29 mouse cellular contexts compared by ENCODE assay signal in genomic region chr12:88413239-88413638, GRCm38 (mm10).
"Had no signal": no experiment of that assay in that cellular context is flagged by ENCODE, and none has a peak within 500 bp of the region (broad histone marks: within the 10 kb centered on the region; RNA-seq: fewer than 3 reads in every experiment).

No protein-coding gene starts in this region.

- H3K36me3 ChIP-seq: intestine, embryonic 15.5 days had no signal

- H3K4me3 ChIP-seq: heart, embryonic 10.5 days; heart, embryonic 12.5 days; heart, embryonic 13.5 days; heart, embryonic 15.5 days; hindbrain, embryonic 10.5 days; hindbrain, embryonic 12.5 days; hindbrain, embryonic 13.5 days; hindbrain, embryonic 15.5 days; intestine, embryonic 15.5 days; kidney, embryonic 15.5 days; left cerebral cortex, adult 2 months had no signal

- DNase-seq: heart, postnatal 10 days; heart, postnatal 14 days; heart, postnatal 36 days; heart, postnatal 4 days; kidney, adult 11 months; kidney, adult 18-20 months; kidney, adult 2 months; kidney, adult 9 months; kidney, postnatal 10 days; kidney, postnatal 14 days; kidney, postnatal 25 days; kidney, postnatal 36 days; kidney, postnatal 4 days; layer of hippocampus, postnatal 36 days had no signal

- H3K4me2 ChIP-seq: heart, embryonic 11.5 days; heart, embryonic 12.5 days; heart, embryonic 13.5 days; heart, embryonic 15.5 days; hindbrain, embryonic 12.5 days; hindbrain, embryonic 13.5 days; hindbrain, embryonic 14.5 days; hindbrain, embryonic 15.5 days; intestine, embryonic 15.5 days; kidney, embryonic 15.5 days had no signal

- H3K27me3 ChIP-seq: heart, embryonic 12.5 days; heart, embryonic 13.5 days; heart, embryonic 15.5 days; hindbrain, embryonic 12.5 days; hindbrain, embryonic 13.5 days; hindbrain, embryonic 15.5 days; intestine, embryonic 15.5 days; kidney, embryonic 15.5 days had no signal

- H3K27ac ChIP-seq: heart, embryonic 10.5 days; heart, embryonic 13.5 days; heart, embryonic 15.5 days; hindbrain, embryonic 10.5 days; hindbrain, embryonic 12.5 days; hindbrain, embryonic 13.5 days; hindbrain, embryonic 14.5 days; hindbrain, embryonic 15.5 days; hindbrain, postnatal 0 days; intestine, embryonic 15.5 days; kidney, embryonic 15.5 days; kidney, postnatal 0 days; left cerebral cortex, adult 2 months had no signal
